Mouse (Mus musculus) G1E (cell line): ENCODE measurements around the gene Itsn1. TPM values are rescaled to one million over a fixed set of nuclear protein-coding genes. Genes with fewer than 3 reads are reported as not detected.

ENCODE experiments used
- ATAC-seq: 2 replicates; pipeline ENCODE4 v1.8.0; 2016; ENCODE audit warnings: mild to moderate bottlenecking; ENCODE audit not compliant: insufficient number of reproducible peaks, poor library complexity, low FRiP score, severe bottlenecking; ENCODE audit errors: extremely low read depth
- DNase-seq: peaks from one replicate; pipeline ENCODE4 v3.0.0; 2012; ENCODE audit warnings: low spot score
- H3K27me3 ChIP-seq: 2 replicates; pipeline ENCODE4 v1.6.1; 2012; ENCODE audit warnings: mild to moderate bottlenecking, low read length, inconsistent platforms; ENCODE audit not compliant: insufficient read depth
- H3K36me3 ChIP-seq: replicated peaks from 2 replicates; pipeline ENCODE3; 2012; ENCODE audit warnings: mild to moderate bottlenecking, inconsistent platforms
- H3K4me1 ChIP-seq: 2 replicates; pipeline ENCODE4 v1.6.1; 2012; ENCODE audit warnings: low read depth, low read length, inconsistent platforms, mixed read lengths; ENCODE audit not compliant: insufficient read depth
- H3K4me3 ChIP-seq: 2 replicates; pipeline ENCODE4 v1.5.1; 2012; ENCODE audit warnings: low read depth, mild to moderate bottlenecking, inconsistent platforms, low read length, moderate library complexity, mixed read lengths
- H3K9me3 ChIP-seq: replicated peaks from 2 replicates; pipeline ENCODE4 v1.6.1; 2012; ENCODE audit warnings: inconsistent platforms
- CTCF ChIP-seq: IDR thresholded peaks from 2 replicates; pipeline ENCODE4 v1.5.1; 2012; ENCODE audit warnings: low read depth, low read length, inconsistent platforms, mixed read lengths
- GATA1 ChIP-seq: IDR thresholded peaks from 2 replicates; pipeline ENCODE4 v1.6.1; 2012; ENCODE audit warnings: borderline replicate concordance, low read length, inconsistent platforms, mixed read lengths
- GATA2 ChIP-seq: IDR thresholded peaks from 2 replicates; pipeline ENCODE4 v1.6.1; 2012; ENCODE audit warnings: low read depth, low read length, inconsistent platforms, borderline replicate concordance
- POLR2AphosphoS5 ChIP-seq: IDR thresholded peaks from 2 replicates; pipeline ENCODE4 v1.6.1; 2012; ENCODE audit warnings: low read depth, low read length, inconsistent platforms; ENCODE audit not compliant: insufficient replicate concordance
- TAL1 ChIP-seq: conservative IDR thresholded peaks from 2 replicates; pipeline ENCODE4 v1.6.1; 2012; ENCODE audit warnings: low read depth, low read length, inconsistent platforms, mixed read lengths
- polyA plus RNA-seq: library from polyadenylated mRNA; stranded (reverse); fragments of >175 nt; gene quantifications from 2 replicates; pipeline ENCODE4 v1.2.3, GENCODE M21; 2012
- total RNA-seq, 2 experiments: library from RNA; stranded (forward) in 1 of 2; stranded (reverse) in 1 of 2; fragments of 200-1000 nt in 1 of 2; fragments of >200 nt in 1 of 2; fragmentation: Nextera tagmentation in 1 of 2; gene quantifications; 2 replicates each; pipeline ENCODE4 v1.2.3; 2014 to 2017

Itsn1 gene
- total and polyA plus RNA-seq, 3 experiments, result 19.9 to 64.8 (median 32.6) TPM

DNA sequence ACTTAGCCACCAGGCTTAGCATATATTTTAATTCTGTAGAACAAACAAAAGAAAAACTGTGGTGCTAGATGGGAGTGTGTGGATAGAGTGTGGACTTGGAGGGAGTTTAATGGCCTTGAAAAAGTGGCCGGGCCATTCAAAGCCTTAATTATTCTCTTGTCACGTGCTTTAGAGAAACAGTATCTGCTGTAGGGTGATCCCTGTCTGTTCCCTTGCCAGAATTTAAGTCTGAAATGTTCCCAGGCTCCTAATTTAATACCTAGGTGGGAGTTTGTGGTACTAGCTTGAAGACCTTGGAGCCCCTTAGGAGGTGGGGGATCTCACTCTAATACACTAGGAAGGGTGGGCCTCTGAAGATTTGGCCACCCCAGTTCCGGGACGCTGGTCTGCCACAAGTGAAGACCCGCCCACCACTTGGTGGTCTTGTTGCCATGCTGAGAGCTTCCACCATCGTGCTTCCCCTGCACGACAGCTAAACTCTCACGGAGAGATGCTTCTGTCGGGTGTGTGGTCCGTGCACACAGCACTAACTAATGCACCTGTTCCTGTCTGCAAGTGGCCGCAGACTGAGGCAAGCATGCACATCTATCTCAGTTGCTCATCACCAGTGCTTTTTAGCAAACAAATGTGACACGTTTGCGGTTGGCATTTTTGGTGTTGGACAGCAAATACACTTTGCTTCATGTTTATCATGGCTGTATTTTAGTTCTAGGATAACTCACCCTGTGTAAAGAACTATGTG, 22.7 kb downstream of the Itsn1 start:
- H3K36me3 ChIP-seq, result peaks cover 5% of the 10 kb centered on the region
- no peaks in the 10 kb centered on the region for H3K27me3 ChIP-seq
- no peak overlapping the region for H3K4me3 ChIP-seq
- peaks cover 9% of the 10 kb centered on the region; the same call in 1 of the 2 replicates for H3K4me1 ChIP-seq
- ATAC-seq, result no peak
- no peak for DNase-seq
- no peak for TF ChIP-seq TAL1
- TF ChIP-seq CTCF, result no peak
- no peak for TF ChIP-seq POLR2AphosphoS5
- TF ChIP-seq GATA2, result no peak
- TF ChIP-seq GATA1, result no peak
- no peaks in the 10 kb centered on the region for H3K9me3 ChIP-seq

DNA sequence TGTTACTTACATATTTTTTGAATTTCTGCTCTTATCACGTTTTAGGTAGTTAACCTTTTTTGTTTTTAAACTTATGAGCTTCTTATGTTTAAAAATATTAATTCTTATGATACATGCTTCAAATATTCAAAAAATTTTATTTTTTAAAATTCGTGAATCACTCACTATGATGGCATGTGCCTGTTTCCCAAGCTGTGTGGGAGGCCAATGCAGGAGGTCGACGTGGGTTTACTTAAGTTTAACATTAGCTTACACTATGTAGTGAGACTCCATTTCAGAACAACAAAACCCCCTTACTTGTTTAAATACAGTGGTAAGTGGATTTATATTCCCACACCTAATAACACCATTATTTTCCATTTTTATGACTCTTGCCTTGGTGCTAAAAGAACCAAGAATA, 24.5 kb downstream of the Itsn1 start:
- DNase-seq (no peak), ATAC-seq (no peak)
- H3K36me3 ChIP-seq, result peaks cover 7% of the 10 kb centered on the region
- no peaks in the 10 kb centered on the region for H3K9me3 ChIP-seq
- no peak overlapping the region for H3K4me3 ChIP-seq
- TF ChIP-seq CTCF (no peak), POLR2AphosphoS5 (no peak), TAL1 (no peak), GATA2 (no peak), GATA1 (no peak)
- peaks cover 9% of the 10 kb centered on the region; the same call in 1 of the 2 replicates for H3K4me1 ChIP-seq
- no peaks in the 10 kb centered on the region for H3K27me3 ChIP-seq

DNA sequence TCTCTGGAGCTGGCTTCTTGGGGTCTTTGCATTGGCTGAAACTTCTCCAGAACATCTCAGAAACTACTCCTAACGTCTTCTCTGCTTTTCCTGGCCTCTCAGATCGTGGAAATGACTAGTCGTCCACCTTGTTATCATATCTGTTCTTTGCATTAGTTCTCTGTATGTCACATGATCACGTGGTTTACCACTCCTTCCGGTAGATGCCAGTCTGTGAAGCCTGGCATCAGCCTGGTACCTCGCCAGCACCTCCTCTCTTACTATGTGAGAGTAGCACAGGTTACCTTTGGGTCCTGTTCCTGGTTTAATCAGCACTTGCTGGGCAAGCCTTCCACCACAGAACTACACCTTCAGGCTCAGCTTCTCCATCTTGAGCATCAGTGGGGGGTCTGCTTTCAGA, 25.9 kb downstream of the Itsn1 start:
- TF ChIP-seq GATA2 (no peak), CTCF (no peak)
- H3K36me3 ChIP-seq, result peaks cover 7% of the 10 kb centered on the region
- no peak for ATAC-seq
- no peak for DNase-seq
- no peaks in the 10 kb centered on the region for H3K9me3 ChIP-seq
- H3K4me1 ChIP-seq, result peaks cover 9% of the 10 kb centered on the region; the same call in 1 of the 2 replicates
- H3K4me3 ChIP-seq, result no peak overlapping the region
- H3K27me3 ChIP-seq, result no peaks in the 10 kb centered on the region

DNA sequence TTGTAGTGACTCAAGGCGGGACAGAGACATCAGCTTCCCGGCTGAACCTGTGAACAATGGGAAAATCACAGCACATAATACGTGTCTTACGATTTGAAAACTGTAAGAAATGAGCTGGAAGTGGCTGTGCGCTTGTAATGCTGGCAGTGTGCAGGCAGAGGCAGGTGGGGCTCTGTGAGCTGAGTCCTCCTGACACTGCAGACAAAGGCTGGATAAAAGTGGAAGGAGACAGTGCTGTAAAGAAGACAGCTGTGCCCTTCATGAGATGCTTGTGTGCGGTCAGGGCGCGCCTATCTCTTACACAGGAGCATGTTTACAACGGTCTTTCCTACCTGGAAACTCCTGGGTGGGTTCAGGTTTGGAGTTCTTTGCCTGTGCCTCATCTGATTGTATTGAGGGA, 32.1 kb downstream of the Itsn1 start:
- ATAC-seq, result no peak
- DNase-seq, result no peak
- Histone ChIP-seq H3K4me3 (no peak overlapping the region), H3K36me3 (peaks cover 7% of the 10 kb centered on the region), H3K27me3 (peaks cover 3% of the 10 kb centered on the region), H3K9me3 (no peaks in the 10 kb centered on the region), H3K4me1 (peaks cover 19% of the 10 kb centered on the region)
- TF ChIP-seq TAL1, result no peak
- TF ChIP-seq GATA1, result no peak
- TF ChIP-seq CTCF, result no peak
- no peak for TF ChIP-seq GATA2
- no peak for TF ChIP-seq POLR2AphosphoS5

DNA sequence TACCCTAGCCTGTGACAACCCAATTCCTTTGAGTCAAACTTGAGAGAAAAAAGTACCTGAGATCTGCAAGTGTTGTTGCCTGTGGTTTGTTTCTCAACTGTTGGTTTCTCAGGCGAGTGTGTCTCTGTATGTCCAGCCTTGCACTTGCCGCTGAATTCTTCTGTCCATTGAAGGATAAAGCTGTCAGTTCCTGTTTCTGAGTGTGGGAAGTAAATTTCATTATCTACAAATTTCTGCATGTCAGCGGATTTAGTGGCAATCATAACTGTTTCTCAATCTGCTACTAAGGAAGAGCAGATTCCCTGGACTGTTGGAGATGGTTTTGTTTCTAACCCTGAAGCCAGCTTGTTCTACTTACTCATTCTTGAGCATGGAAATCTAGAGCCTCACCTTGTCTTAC, 32.7 kb downstream of the Itsn1 start:
- H3K4me3 ChIP-seq, result no peak overlapping the region
- peaks cover 5% of the 10 kb centered on the region for H3K36me3 ChIP-seq
- peaks cover 3% of the 10 kb centered on the region for H3K27me3 ChIP-seq
- H3K9me3 ChIP-seq, result no peaks in the 10 kb centered on the region
- no peak for DNase-seq
- no peak for ATAC-seq
- peaks cover 25% of the 10 kb centered on the region for H3K4me1 ChIP-seq
- TF ChIP-seq GATA2 (no peak), CTCF (no peak), GATA1 (no peak), TAL1 (no peak)

DNA sequence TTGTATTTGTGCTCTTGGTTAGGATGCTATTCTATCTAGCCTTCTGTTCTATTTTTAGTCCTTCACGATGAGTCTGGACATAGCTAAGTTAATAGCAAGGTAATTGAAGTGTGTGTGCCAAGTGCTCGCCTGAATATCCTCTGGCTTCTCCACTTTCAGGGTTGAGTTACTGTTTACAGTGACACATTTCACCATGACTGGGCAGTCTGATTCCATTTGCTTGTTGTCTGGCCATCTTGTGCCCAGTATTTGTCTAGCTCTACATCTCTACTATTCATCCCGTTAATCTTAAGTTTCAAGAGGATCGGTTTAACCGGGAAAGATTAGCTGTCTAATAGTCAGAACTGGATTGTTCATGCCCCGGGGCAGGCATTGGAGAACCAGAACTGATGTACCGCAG, 33.4 kb downstream of the Itsn1 start:
- H3K36me3 ChIP-seq, result peaks cover 3% of the 10 kb centered on the region
- peaks cover 25% of the 10 kb centered on the region for H3K4me1 ChIP-seq
- peaks cover 3% of the 10 kb centered on the region for H3K27me3 ChIP-seq
- ATAC-seq (no peak), DNase-seq (no peak)
- TF ChIP-seq GATA2, result no peak
- no peak for TF ChIP-seq TAL1
- no peak for TF ChIP-seq GATA1
- TF ChIP-seq POLR2AphosphoS5, result no peak
- TF ChIP-seq CTCF, result no peak
- no peak overlapping the region for H3K4me3 ChIP-seq
- H3K9me3 ChIP-seq, result no peaks in the 10 kb centered on the region

DNA sequence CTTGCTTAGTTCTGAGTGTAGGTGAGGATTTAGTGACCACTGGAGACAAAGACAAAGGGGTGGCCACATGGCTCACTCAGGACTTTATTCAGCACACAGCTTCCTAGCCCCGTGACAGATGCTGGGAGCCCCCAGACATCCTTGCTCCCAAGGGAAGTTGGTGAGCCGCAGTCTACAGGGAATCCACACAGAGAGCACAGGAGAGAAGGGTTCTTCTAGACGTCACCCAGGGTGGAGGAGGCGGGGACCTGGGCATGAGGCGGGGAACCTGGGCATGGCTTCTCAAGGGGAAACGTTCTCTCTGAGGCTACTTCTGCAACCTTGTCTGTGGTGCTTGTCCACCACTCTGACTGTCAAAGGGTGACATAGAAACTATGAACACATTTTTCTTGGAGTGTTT, 34.9 kb downstream of the Itsn1 start:
- Histone ChIP-seq H3K27me3 (peaks cover 6% of the 10 kb centered on the region), H3K36me3 (peaks cover 3% of the 10 kb centered on the region), H3K4me1 (peaks cover 25% of the 10 kb centered on the region), H3K9me3 (no peaks in the 10 kb centered on the region), H3K4me3 (no peak overlapping the region)
- ATAC-seq (no peak), DNase-seq (no peak)
- TF ChIP-seq CTCF, result no peak
- no peak for TF ChIP-seq GATA1
- no peak for TF ChIP-seq TAL1
- TF ChIP-seq GATA2, result no peak
- no peak for TF ChIP-seq POLR2AphosphoS5
